Mouse (Mus musculus): ENCODE data around the gene Relb. TPM values are rescaled to one million over a fixed set of nuclear protein-coding genes. Genes with fewer than 3 reads are reported as not detected.

The Relb gene
- total RNA-seq (2017): 2.8 and 3.1 TPM in 2 replicates

DNA sequence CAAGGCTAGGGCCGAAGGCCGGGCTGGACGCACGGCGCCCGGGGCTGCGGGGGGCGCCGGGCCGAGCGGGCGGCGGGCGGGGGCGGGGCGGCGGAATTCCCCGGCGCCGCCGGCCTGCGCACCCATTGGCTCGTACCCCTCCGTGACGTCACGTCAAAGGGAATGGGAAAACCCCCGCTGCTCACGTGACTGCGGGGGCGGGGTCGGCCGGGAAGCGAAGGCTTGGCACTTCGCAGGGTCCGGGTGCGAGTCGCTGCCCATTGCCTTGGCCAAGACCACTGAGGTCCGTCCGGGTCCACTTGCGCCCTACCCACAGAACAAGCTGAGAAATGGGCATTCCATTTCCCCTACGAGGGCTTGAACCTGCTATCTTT, at the start of gene Relb:
TSS of gene Relb (minus strand) at position 78 of the 374 bp plus-strand sequence.
- no peak; the same call in 1 of the 2 replicates for ATAC-seq (replicated peaks; ENCODE audit: low read depth, poor library complexity, severe bottlenecking)

DNA sequence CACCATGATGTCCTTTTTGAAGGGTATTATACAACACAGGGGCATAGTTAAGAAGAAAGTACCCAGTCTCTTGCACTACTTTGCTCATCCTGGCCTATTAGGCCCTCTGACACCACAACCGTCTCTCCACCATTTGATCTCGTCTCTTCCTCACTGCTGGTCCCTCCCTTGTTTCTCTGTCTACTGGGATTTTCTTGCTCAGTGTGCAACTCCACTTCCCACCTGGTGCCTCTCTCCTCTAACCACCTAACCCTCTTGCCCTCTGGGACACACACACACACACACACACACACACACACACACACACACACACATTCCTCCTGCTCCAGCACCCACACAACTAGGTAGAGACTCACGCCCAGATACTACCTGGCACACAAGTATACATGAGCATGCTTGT, 49.7 kb upstream of the Relb start:
- no peak for ATAC-seq (replicated peaks; ENCODE audit: low read depth, poor library complexity, severe bottlenecking)

DNA sequence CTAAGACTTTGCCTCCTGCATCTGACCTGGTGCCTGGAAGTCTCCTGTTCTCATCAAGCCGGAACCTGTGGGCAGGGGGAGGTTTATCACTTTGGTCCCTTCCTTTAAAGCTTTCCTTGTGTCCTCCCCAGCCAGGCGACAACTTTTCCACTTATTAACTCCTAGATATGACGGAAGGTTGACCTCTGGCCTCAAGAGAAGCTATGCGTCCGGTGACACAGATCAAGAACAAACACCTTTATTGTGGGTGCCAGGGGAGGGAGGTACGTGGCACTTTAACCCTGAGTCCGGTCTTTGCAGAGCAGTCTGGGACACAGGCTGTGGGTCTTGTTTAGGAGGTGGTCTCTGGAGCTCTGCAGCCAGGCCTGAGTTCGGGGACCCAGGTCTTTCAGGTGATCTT, 48.6 kb upstream of the Relb start, which contains the start of gene Apoc2:
TSS of gene Apoc2 (minus strand) at position 70 of the 400 bp plus-strand sequence.
- no peak for ATAC-seq (replicated peaks; ENCODE audit: low read depth, poor library complexity, severe bottlenecking)

DNA sequence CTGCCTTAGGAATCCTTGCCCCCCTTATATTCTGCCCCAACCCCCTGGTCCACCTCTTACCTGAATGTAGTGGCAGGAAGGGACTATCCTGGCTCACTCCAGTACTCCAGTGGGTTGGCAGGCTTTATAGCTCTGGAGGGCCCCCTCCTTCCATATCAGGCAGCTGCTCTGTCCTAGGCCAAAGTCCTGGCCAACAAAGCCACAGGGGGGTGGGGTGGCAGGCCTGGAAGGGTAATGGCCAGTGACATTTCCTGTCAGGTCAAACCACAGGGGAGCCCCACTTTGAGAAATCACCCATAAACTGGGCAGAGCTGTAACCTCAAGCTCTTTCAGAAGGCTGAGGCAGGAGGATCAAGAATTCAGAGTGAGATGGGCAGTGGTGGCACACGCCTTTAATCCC, 47.4 kb upstream of the Relb start:
- no peak for ATAC-seq (replicated peaks; ENCODE audit: low read depth, poor library complexity, severe bottlenecking)

DNA sequence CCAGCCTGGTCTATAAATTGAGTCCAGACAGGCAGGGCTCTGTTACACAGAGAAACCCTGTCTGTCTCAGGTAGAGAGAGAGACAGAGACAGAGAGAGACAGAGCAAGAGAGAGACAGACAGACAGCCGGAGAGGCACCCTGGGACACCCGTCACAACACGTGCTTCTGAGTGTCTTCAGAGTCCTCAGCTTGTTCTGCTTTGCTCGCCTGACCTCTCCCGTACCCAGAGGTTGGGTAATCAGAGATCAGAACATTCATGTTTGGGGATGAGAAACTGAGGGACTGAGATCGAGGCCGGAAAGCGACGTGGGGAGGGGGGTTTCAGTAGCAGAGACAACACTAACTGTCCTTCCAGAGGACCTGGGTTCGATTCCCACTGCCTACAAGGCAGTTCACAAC, 46.6 kb upstream of the Relb start:
- no peak for ATAC-seq (replicated peaks; ENCODE audit: low read depth, poor library complexity, severe bottlenecking)

DNA sequence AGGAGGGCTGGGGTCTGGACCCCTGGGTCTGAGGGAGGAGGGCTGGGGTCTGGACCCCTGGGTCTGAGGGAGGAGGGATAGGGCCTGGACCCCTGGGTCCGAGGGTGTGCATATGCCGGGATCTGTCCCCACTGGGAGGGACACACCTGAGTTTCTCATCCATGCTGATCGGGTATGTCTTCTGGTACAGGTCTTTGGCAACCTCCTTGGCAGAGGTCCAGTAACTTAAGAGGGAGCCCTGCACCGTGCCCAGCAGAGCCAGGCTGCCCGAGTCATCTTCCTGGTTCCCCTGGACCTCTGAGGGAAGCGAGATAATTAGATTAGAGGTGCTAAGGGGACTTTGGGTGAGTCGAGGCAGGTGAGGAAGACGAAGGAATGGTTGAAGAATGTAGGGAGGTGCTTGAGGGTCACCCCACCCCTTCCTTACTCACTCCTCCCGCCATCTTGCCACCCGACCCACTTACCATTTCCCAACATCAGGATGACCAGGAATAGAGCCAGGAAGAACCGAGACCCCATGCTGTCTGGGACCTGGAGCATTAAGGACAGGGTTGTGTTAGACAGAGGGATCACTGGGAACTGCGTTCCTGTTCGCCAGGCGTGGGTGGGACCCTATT, 44.0 kb upstream of the Relb start:
- ATAC-seq (replicated peaks; ENCODE audit: low read depth, poor library complexity, severe bottlenecking): no peak

DNA sequence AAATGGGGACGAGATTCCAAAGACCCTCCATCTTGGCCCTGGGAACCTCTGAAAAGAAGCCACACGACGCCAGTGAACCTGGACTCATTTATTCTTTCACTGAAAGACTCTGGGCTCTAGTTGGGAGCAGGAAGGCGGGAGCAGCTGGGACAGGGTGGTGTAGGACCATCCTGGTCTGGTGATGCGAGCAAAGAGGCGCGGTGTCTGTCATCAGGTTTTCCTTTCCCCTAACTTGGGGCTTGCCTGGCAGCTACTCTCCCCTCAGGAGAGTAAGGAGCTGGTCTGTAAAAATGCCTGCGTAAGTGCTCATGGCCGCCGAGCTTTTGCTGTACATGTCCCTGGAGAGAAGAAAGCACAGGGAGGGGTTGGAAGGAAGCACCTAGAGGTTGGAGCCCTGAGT, 42.3 kb upstream of the Relb start:
- no peak for ATAC-seq (replicated peaks; ENCODE audit: low read depth, poor library complexity, severe bottlenecking)

DNA sequence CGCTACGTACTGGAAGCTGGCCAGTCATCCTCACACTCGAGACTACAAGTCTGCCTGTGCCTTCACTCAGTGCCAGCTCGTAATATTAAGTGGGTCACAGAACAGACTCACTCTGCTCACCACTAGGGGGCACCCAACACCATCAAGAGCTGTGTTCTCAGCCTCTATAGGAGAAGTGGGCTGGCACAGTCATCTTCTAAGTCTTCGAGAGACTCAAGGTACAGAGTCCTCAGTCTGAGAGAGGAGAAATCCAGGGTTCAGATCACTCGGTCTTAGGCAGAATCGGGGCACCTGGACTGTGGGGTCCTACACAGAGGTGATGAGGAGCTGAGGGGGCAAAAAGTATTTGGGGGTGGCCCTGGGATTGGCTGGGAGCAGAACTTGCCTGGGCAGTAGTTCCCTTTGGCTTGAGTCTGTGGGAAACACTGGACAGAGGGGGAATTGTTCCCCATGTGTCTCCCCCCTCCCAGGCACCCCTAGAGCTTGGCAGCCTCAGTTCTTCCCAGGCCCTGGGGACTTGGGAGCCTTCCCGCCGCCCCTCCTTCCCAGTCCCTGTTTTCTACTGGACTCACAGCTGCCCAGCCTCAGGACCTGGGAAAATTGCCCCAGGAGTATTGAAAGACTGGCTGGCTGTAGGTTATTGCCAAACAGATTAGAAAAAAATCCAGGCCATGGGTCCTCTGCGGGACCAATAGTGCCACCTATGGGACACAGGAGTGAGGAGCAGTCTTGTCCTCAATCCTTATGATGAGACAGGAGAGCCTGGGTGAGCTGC, 39.9 kb upstream of the Relb start:
- peak; percentile 68 for ATAC-seq (replicated peaks; ENCODE audit: low read depth, poor library complexity, severe bottlenecking)

DNA sequence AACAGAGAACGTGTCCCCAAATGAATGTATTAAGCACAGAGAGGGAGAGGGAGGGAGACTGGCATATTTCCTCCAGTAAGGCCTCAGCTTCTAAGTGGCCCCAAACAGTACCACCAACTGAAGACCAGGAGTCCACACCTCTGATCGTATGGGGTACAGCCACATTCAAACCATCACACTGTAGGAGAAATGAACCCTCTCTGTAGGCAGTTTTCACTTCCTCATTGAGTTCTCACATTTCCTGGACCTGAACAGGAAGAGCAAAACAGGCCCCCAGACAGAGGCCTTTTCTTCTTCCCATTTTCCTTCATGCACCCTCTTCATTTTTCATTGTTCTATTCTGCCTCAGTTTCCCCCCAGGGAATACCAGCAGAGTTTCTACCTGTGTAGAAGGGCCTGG, 38.2 kb upstream of the Relb start:
- no peak for ATAC-seq (replicated peaks; ENCODE audit: low read depth, poor library complexity, severe bottlenecking)

DNA sequence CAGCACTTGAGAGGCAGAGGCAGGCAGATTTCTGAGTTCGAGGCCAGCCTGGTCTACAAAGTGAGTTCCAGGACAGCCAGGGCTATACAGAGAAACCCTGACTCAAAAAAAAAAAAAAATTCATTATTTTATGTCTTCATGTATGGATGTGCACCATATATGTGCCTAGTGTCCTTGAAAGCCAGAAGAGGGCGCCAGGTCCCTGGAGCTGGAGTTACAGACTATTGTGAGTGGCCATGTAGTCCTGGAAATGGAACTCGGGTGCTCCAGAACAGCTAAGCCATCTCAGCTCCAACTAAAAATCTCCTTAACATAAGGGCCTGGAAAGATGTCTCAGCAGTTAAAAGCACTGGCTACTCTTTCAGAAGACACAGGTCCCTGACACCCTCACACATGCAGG, 37.5 kb upstream of the Relb start:
- no peak for ATAC-seq (replicated peaks; ENCODE audit: low read depth, poor library complexity, severe bottlenecking)

DNA sequence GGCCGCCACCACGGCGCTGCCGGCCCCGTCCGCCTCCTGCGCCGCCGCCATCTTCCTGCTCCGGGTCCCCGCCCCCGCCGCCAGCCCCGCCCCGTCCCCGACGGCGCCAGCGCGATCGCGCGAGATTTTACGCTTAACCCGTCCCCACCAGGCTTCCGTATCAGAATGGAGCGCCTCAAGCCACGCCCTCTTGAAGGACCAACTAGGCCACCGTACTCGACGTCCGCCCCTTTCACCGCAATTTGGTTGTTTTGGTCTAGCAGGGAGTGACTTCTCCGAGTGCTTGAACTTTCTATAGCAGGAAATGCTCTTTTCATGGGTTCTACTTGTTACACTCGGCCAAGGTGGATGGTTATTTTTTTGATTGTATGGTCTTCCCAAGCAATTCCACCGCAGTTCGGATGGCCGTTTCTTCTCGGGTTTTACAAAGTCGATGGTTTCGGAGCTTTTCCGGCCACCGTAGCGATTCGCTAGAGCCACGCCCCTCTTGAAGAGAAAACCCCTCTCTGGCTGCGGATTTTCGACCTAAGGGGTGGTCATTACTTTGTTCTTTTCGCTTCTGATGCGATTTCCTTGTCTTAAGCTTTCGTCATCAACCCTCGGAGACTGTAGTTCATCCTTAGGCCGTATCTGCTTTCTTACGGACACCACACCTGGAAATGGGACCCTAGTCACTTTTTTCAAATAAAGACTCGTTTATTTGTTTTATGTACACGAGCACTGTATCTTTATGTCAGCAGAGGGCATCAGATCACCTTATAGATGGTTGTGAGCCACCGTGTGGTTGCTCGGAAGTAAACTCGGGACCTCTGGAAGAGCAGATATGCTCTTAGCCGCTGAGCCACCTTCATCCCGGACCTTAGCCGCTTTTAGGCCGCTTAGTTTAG, 36.0 kb upstream of the Relb start, which contains the start of gene Clptm1:
TSS of gene Clptm1 (minus strand) at position 79 of the 887 bp plus-strand sequence.
- peak; percentile 71 for ATAC-seq (replicated peaks; ENCODE audit: low read depth, poor library complexity, severe bottlenecking)

DNA sequence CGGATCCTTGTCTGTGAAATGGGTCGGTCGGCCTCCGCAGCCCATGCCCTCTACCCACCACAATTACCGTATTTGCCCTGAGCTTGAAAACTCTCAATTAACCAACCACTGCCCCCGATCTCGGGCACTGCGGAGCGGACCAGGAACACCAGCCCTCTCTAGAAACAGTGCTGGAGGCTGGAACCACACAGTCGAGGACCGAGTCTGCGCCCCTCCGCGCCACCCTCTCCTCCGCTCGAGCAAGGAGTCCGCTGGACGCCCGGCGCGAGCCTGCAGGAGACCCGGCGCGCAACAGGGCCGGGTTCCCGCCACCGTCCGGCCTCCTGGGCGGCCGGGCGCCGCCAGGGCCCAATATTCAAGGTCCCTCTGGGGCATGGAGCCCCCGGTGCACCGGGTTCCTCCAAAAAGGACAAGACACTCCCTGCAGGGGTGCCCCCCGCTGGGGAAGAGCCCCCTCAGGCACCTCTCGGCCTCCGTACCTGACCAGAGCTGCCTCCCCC, 35.3 kb upstream of the Relb start:
- ATAC-seq (replicated peaks; ENCODE audit: low read depth, poor library complexity, severe bottlenecking): peak; percentile 1; the same call in 1 of the 2 replicates

DNA sequence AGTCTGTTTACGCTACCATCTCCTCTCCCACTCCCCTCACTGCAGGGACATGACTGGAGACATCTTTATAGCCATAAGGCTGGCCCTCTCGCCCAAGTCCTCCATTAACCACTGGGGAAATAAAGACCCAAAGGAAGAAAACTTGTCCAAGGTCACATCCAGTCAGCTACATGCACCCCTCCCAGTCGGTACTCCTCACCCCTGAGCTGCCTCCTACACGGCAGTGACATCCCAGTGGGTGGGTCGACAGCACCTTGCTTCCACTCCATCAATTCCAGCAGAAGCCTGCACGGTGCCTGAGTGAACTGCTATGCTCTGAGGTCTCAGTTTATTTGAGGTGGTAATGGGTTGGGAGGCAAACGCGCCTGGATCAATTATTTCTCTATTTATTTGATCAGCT, 34.7 kb upstream of the Relb start:
- ATAC-seq (replicated peaks; ENCODE audit: low read depth, poor library complexity, severe bottlenecking): no peak

DNA sequence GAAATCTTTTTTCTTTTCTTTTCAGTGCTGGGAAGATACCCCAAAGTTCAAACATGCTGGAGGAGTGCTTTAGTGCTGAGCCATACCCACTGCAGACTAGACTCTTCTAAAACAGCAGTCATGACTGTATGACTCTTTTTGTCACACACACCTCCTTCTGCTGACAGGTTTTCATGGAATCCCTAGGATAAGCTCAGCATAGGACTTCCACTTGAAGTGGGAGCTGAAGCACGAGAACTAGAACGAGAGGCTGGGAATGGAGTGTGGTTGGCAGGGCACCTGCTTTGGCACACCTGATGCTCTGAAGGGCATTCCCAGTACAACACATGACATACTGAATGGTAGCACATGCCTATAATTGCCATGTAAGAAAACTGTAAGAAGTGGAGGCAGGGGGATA, 23.4 kb upstream of the Relb start:
- ATAC-seq (replicated peaks; ENCODE audit: low read depth, poor library complexity, severe bottlenecking): no peak

DNA sequence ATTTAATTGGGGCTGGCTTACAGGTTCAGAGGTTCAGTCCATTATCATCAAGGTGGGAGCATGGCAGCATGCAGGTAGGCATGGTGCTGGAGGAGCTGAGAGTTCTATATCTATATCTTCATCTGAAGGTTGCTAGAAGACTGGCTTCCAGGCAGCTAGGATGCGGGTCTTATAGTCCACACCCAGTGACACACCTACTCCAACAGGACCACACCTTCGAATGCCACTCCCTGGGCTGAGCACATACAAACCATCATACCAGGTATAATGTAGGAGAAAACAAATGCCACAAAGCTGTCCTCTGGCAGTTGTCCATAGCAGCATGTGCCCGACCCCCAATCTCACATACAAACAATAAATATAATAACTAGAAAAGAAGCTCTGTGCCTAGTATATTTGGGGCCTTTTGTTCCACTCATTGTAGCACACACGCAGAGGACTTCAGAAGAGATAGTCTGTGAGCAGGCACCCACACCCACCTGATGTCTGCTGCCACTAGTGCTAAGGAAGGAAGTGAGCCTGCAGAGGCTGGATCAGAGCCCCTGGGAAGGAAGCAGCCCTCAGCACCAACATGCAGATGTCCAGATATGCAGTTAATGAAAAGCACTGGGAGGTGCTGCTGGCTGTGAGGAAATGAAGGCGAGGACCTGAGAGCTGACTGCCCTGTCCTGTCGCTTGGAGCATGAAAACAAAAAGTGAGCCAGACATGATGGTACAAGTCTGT, 22.0 kb upstream of the Relb start:
- peak; percentile 47; the same call in 1 of the 2 replicates for ATAC-seq (replicated peaks; ENCODE audit: low read depth, poor library complexity, severe bottlenecking)

DNA sequence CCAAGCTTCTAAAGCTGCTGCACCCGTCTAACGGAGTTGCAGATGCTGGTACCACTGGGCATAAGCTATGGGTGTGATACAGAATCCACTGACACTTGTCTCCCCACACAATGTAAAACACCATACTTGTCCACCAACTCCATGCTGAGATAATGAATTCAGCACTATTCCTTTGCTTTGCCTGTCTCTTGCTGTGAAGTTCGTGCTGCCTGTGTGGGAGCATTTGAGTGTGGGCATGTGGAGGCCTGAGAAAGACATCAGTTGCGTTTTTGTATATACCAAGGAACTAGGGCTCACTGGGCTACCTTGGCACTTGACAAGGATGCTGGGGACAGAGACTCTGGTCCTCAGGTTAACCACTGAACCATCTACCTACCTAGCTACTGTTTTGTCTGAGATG, 12.0 kb upstream of the Relb start:
- no peak for ATAC-seq (replicated peaks; ENCODE audit: low read depth, poor library complexity, severe bottlenecking)

DNA sequence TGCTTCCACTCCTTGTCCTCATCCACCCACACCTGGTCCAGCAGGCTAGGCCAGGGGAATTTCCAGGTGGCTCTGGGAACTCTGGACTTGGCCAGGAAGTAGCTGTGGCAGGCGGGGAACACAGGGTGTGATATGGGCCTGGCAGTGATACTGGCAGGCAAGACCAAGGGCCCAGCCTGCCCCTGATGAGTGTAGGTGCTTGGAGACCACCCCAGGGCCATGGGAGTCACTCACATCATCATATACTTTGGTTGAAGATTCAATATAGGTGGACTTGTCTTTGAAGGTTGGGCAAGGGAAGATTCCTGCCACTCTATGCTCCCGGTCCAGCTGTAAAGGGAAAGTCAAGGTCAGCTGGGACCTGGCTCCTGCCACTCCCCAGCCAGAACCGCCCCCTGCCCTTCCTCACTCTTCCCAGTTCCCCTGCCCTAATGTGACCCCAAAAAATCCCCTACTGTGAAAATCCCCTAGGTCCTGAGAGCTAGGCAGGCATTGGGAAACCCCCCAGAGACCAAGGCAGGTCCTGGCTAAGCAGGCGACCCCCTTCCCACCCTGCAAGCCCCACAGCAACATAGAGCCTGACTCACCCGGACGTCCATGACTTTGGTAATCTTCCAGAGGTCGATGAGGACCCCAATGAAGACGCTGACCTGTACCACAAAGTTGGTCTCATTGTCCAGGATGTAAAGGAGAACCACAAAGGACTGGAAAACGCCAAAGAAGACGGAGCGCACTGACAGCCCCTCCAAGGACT, 6.0 kb upstream of the Relb start:
- ATAC-seq (replicated peaks; ENCODE audit: low read depth, poor library complexity, severe bottlenecking): no peak

DNA sequence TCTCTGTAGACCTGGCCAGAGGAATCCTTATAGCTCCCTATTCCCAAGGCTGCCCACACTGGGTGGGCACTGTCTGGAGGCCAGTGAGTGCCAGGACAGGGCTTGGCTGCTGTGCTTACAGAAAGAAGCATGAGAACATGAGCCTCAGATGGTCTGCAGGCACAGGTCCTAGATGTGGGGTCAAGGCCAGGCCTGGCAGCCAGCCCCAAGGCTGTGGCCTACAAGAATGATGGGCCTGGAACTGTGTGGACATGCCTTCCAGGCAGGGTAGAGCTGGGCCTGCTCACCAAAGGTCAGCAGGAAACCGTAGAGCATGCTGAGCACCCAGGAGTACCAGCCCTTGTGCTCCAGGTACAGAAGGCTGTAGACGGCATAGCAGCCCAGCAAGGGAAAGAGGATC, 5.4 kb upstream of the Relb start:
- no peak for ATAC-seq (replicated peaks; ENCODE audit: low read depth, poor library complexity, severe bottlenecking)

DNA sequence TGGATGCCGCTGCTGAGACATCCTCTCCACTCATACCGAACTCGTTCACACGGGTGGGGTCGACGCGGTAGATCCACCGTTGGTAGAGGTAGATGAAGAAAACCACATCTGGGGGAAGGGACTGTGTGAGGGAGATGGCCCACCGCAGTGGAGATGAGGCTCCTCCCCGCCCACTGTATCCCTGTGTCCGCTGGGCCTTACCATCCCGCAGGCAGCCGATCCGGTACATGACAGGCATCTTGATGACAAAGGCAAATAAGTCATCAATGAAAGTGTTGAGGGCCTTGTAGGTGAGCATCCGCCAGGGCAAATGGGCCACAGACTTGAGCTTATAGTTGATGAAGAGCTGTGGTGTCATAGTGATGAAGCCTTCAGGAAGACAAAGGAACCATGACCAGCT, 4.6 kb upstream of the Relb start:
- no peak for ATAC-seq (replicated peaks; ENCODE audit: low read depth, poor library complexity, severe bottlenecking)
